Mouse (Mus musculus) cerebellum, adult 2 months (tissue): ENCODE measurements around the gene Gltp.

ENCODE experiments used
- CTCF ChIP-seq: fragments of 200-500 bp; IDR thresholded peaks from 2 replicates; pipeline ENCODE4 v1.5.1; 2011; ENCODE audit warnings: low read depth, mild to moderate bottlenecking, control low read depth, low read length, moderate library complexity, borderline replicate concordance; ENCODE audit not compliant: insufficient read depth
- POLR2A ChIP-seq: fragments of 200-500 bp; IDR thresholded peaks from 2 replicates; pipeline ENCODE4 v1.6.1; 2011; ENCODE audit warnings: low read length, control low read depth, borderline replicate concordance; ENCODE audit not compliant: insufficient read depth

GRCm38 (mm10) chr5:114651449-114651848 is 39.3 kb downstream of the Gltp start:
- no peak for TF ChIP-seq POLR2A
- no peak for TF ChIP-seq CTCF
